Mouse (Mus musculus) limb, embryonic 12.5 days (tissue): ENCODE data around the gene Zbtb37. TPM values are rescaled to one million over a fixed set of nuclear protein-coding genes. Genes with fewer than 3 reads are reported as not detected.
"Not testable (repeated sequence)": the region's sequence is repeated elsewhere in the genome, so short reads cannot be mapped to it uniquely, and the experiment has no call there.

Experiments used
- ATAC-seq: fragments of 200-750 bp; cut with Nextera tagmentation; 2 replicates; pipeline ENCODE4 v1.8.0; 2017; ENCODE audit warnings: low read depth, moderate TSS enrichment; ENCODE audit not compliant: insufficient number of reproducible peaks, insufficient read depth, low FRiP score, low TSS enrichment
- H3K27ac ChIP-seq: fragments of 300-500 bp; sonication (generic); 2 replicates; pipeline ENCODE4 v1.5.1; 2016; ENCODE audit warnings: mild to moderate bottlenecking, moderate library complexity
- H3K27me3 ChIP-seq: fragments of 300-500 bp; sonication (generic); 2 replicates; pipeline ENCODE4 v1.6.1; 2016; ENCODE audit warnings: mild to moderate bottlenecking, moderate library complexity
- H3K36me3 ChIP-seq: fragments of 300-500 bp; sonication (generic); 2 replicates; pipeline ENCODE4 v1.6.1; 2016; ENCODE audit warnings: mild to moderate bottlenecking, moderate library complexity
- H3K4me1 ChIP-seq: fragments of 300-500 bp; sonication (generic); replicated peaks from 2 replicates; pipeline ENCODE4 v1.6.1; 2016
- H3K4me2 ChIP-seq: fragments of 300-500 bp; sonication (generic); 2 replicates; pipeline ENCODE4 v1.6.1; 2016; ENCODE audit warnings: mild to moderate bottlenecking, moderate library complexity
- H3K4me3 ChIP-seq: fragments of 300-500 bp; sonication (generic); replicated peaks from 2 replicates; pipeline ENCODE4 v1.5.1; 2016; ENCODE audit warnings: mild to moderate bottlenecking
- H3K9ac ChIP-seq: fragments of 300-500 bp; sonication (generic); replicated peaks from 2 replicates; pipeline ENCODE4 v1.6.1; 2016; ENCODE audit warnings: mild to moderate bottlenecking, moderate library complexity
- H3K9me3 ChIP-seq: fragments of 300-500 bp; sonication (generic); 2 replicates; pipeline ENCODE4 v1.6.1; 2016; ENCODE audit warnings: mild to moderate bottlenecking, moderate library complexity
- WGBS: fragments of 180-500 bp; shearing (Covaris S2); methylation state at CpG from one replicate; pipeline ENCODE4 v1.1.7; 2016; 5-methylcytosine and 5-hydroxymethylcytosine counted together
- polyA plus RNA-seq: library from polyadenylated mRNA; unstranded; fragments of >200 nt; fragmentation: Nextera tagmentation; extraction: Ambion mirVana; gene quantifications from 2 replicates; pipeline ENCODE4 v1.2.1, GENCODE M21; 2016

Zbtb37 gene
- polyA plus RNA-seq, 1 experiment from 2014 or later: 11.1 TPM

- ATAC-seq: no peak
- no peak overlapping the region for H3K27ac ChIP-seq
- no peaks in the 10 kb centered on the region for H3K9me3 ChIP-seq
- peaks cover 12% of the 10 kb centered on the region for H3K4me1 ChIP-seq
- H3K4me3 ChIP-seq: no peak overlapping the region
- no peak overlapping the region for H3K9ac ChIP-seq
- no peaks in the 10 kb centered on the region for H3K27me3 ChIP-seq
- 92% methylated on average over 9 of the region's 9 CpGs for WGBS
- peaks cover 54% of the 10 kb centered on the region for H3K36me3 ChIP-seq
- no peak overlapping the region for H3K4me2 ChIP-seq
Observed at GRCm38 (mm10) chr1:161031881-161032280, 2.8 kb downstream of the Zbtb37 start.

- peaks cover 45% of the 10 kb centered on the region for H3K36me3 ChIP-seq
- WGBS: 93% methylated on average over 3 of the region's 3 CpGs
Observed at GRCm38 (mm10) chr1:161030058-161030457, 4.6 kb downstream of the Zbtb37 start.

GRCm38 (mm10) chr1:161028427-161028826, 6.2 kb downstream of the Zbtb37 start:
- not testable (repeated sequence) for H3K27me3 ChIP-seq, H3K4me3 ChIP-seq, H3K9ac ChIP-seq, H3K9me3 ChIP-seq, H3K4me2 ChIP-seq, H3K4me1 ChIP-seq, H3K27ac ChIP-seq, ATAC-seq
- peaks cover 53% of the 10 kb centered on the region for H3K36me3 ChIP-seq
- WGBS: 66% methylated on average over 1 of the region's 1 CpGs

More at GRCm38 (mm10) chr1:161030058-161030457, 4.6 kb downstream of the Zbtb37 start:
- Histone ChIP-seq H3K9me3 (no peaks in the 10 kb centered on the region), H3K4me3 (no peak overlapping the region), H3K9ac (no peak overlapping the region), H3K4me1 (peaks cover 10% of the 10 kb centered on the region), H3K27ac (no peak overlapping the region), H3K4me2 (no peak overlapping the region), H3K27me3 (no peaks in the 10 kb centered on the region)
- ATAC-seq: no peak

- WGBS: 57% methylated on average over 2 of the region's 2 CpGs
- Histone ChIP-seq H3K9ac (no peak overlapping the region), H3K4me3 (no peak overlapping the region), H3K4me1 (no peaks in the 10 kb centered on the region), H3K36me3 (peaks cover 50% of the 10 kb centered on the region), H3K4me2 (no peak overlapping the region), H3K27ac (no peak overlapping the region), H3K27me3 (no peaks in the 10 kb centered on the region), H3K9me3 (no peaks in the 10 kb centered on the region)
- ATAC-seq: no peak
Observed at GRCm38 (mm10) chr1:161027196-161027595, 7.5 kb downstream of the Zbtb37 start.

GRCm38 (mm10) chr1:161025410-161026210, 9.0 kb downstream of the Zbtb37 start:
- H3K36me3 ChIP-seq: peaks cover 41% of the 10 kb centered on the region
- H3K4me3 ChIP-seq: no peak overlapping the region
- H3K9me3 ChIP-seq: no peaks in the 10 kb centered on the region
- H3K4me1 ChIP-seq: no peaks in the 10 kb centered on the region
- no peak overlapping the region for H3K9ac ChIP-seq
- H3K4me2 ChIP-seq: no peak overlapping the region
- no peak overlapping the region for H3K27ac ChIP-seq
- 91% methylated on average over 5 of the region's 5 CpGs for WGBS
- no peaks in the 10 kb centered on the region for H3K27me3 ChIP-seq
- ATAC-seq: no peak

- Histone ChIP-seq H3K36me3 (peaks cover 51% of the 10 kb centered on the region), H3K4me1 (no peaks in the 10 kb centered on the region), H3K27me3 (no peaks in the 10 kb centered on the region), H3K27ac (no peak overlapping the region), H3K4me3 (no peak overlapping the region), H3K4me2 (no peak overlapping the region), H3K9me3 (no peaks in the 10 kb centered on the region), H3K9ac (no peak overlapping the region)
- 94% methylated on average over 14 of the region's 14 CpGs for WGBS
- ATAC-seq: no peak
Observed at GRCm38 (mm10) chr1:161020051-161020450, 14.6 kb downstream of the Zbtb37 start.

GRCm38 (mm10) chr1:161016378-161016777, 18.3 kb downstream of the Zbtb37 start:
- peaks cover 56% of the 10 kb centered on the region for H3K36me3 ChIP-seq
- 81% methylated on average over 2 of the region's 2 CpGs for WGBS

GRCm38 (mm10) chr1:161010436-161010835, 24.2 kb downstream of the Zbtb37 start:
- Histone ChIP-seq H3K4me3 (no peak overlapping the region), H3K4me1 (no peaks in the 10 kb centered on the region; the same call in none of the 2 replicates), H3K9ac (no peak overlapping the region), H3K4me2 (no peak overlapping the region), H3K9me3 (no peaks in the 10 kb centered on the region), H3K27ac (no peak overlapping the region), H3K36me3 (peaks cover 33% of the 10 kb centered on the region), H3K27me3 (no peaks in the 10 kb centered on the region)
- ATAC-seq: no peak
- 70% methylated on average over 4 of the region's 4 CpGs for WGBS

More at GRCm38 (mm10) chr1:161016378-161016777, 18.3 kb downstream of the Zbtb37 start:
- no peak overlapping the region for H3K27ac ChIP-seq
- no peaks in the 10 kb centered on the region; the same call in 1 of the 2 replicates for H3K4me1 ChIP-seq
- no peak overlapping the region for H3K4me2 ChIP-seq
- H3K9me3 ChIP-seq: no peaks in the 10 kb centered on the region
- H3K9ac ChIP-seq: no peak overlapping the region
- no peak overlapping the region for H3K4me3 ChIP-seq
- no peaks in the 10 kb centered on the region for H3K27me3 ChIP-seq
- ATAC-seq: no peak

- Histone ChIP-seq H3K36me3 (peaks cover 30% of the 10 kb centered on the region), H3K27me3 (no peaks in the 10 kb centered on the region), H3K9me3 (no peaks in the 10 kb centered on the region), H3K27ac (no peak overlapping the region), H3K4me2 (no peak overlapping the region), H3K9ac (no peak overlapping the region), H3K4me3 (no peak overlapping the region), H3K4me1 (no peaks in the 10 kb centered on the region; the same call in none of the 2 replicates)
- 91% methylated on average over 2 of the region's 2 CpGs for WGBS
- no peak for ATAC-seq
Observed at GRCm38 (mm10) chr1:161008038-161008437, 26.6 kb downstream of the Zbtb37 start.

- Histone ChIP-seq H3K4me1 (no peaks in the 10 kb centered on the region; the same call in none of the 2 replicates), H3K4me2 (no peak overlapping the region), H3K4me3 (no peak overlapping the region), H3K36me3 (peaks cover 17% of the 10 kb centered on the region; the same call in 1 of the 2 replicates), H3K9me3 (no peaks in the 10 kb centered on the region), H3K27ac (no peak overlapping the region), H3K27me3 (no peaks in the 10 kb centered on the region), H3K9ac (no peak overlapping the region)
- ATAC-seq: no peak
- WGBS: 91% methylated on average over 5 of the region's 5 CpGs
Observed at GRCm38 (mm10) chr1:161006471-161006870, 28.2 kb downstream of the Zbtb37 start.

GRCm38 (mm10) chr1:161005526-161005925, 29.1 kb downstream of the Zbtb37 start:
- WGBS: 41% methylated on average over 3 of the region's 3 CpGs
- Histone ChIP-seq H3K4me2 (no peak overlapping the region), H3K9ac (no peak overlapping the region), H3K27ac (no peak overlapping the region), H3K9me3 (no peaks in the 10 kb centered on the region), H3K36me3 (peaks cover 15% of the 10 kb centered on the region; the same call in 1 of the 2 replicates), H3K4me1 (no peaks in the 10 kb centered on the region; the same call in none of the 2 replicates), H3K4me3 (no peak overlapping the region), H3K27me3 (no peaks in the 10 kb centered on the region)
- ATAC-seq: no peak
